Mouse (Mus musculus): ENCODE data around the gene Kcnq5. TPM values are rescaled to one million over a fixed set of nuclear protein-coding genes. Genes with fewer than 3 reads are reported as not detected.

Kcnq5 gene
- polyA plus RNA-seq, 1 experiment from 2014 or later, result 1.4 TPM

DNA sequence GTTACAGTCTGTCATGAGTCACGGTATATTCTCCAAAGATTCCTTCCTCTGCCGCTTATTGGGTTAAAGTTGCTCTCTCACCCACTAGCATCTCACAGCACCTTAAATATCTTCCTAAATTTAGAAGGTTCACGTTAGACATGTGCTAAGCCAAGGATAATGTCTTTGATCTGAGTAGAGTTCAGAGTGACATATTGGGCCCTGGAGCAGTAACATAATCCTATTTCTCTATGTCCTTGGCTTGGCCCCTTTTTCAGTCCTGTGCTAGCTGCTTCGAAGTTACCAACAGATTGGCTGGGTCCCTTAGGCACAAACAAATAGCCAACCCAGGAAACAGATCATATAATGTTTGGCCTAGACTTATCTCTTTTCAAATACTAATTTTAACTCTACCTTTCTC lies 533.7 kb downstream of the Kcnq5 start:
- no peak overlapping the region for H3K9ac ChIP-seq (ENCODE audit: low read depth, low read length)
- H3K4me2 ChIP-seq (ENCODE audit: low read depth, low read length), result no peak overlapping the region
- H3K27ac ChIP-seq (replicated peaks; ENCODE audit: low read depth, low read length), result no peak overlapping the region
- WGBS, result 66% methylated on average over 4 of the region's 4 CpGs
- no peak for DNase-seq (ENCODE audit: low spot score)
- no peaks in the 10 kb centered on the region for H3K4me1 ChIP-seq (ENCODE audit: control insufficient read depth, insufficient read depth, low read length)
- H3K9me3 ChIP-seq (ENCODE audit: control insufficient read depth, low read length), result no peaks in the 10 kb centered on the region
- H3K27me3 ChIP-seq (replicated peaks; ENCODE audit: control insufficient read depth, insufficient read depth, low read length), result no peaks in the 10 kb centered on the region
- no peak overlapping the region for H3K4me3 ChIP-seq (ENCODE audit: low read depth, low read length)
- no peak for ATAC-seq (ENCODE audit: low read depth)
- no peaks in the 10 kb centered on the region for H3K36me3 ChIP-seq (ENCODE audit: control insufficient read depth, insufficient read depth, low read length)

- Histone ChIP-seq H3K27ac (replicated peaks; ENCODE audit: low read depth, low read length) (no peak overlapping the region), H3K4me1 (ENCODE audit: control insufficient read depth, insufficient read depth, low read length) (no peaks in the 10 kb centered on the region), H3K9ac (ENCODE audit: low read depth, low read length) (no peak overlapping the region), H3K4me3 (ENCODE audit: low read depth, low read length) (no peak overlapping the region), H3K36me3 (ENCODE audit: control insufficient read depth, insufficient read depth, low read length) (no peaks in the 10 kb centered on the region), H3K4me2 (ENCODE audit: low read depth, low read length) (no peak overlapping the region), H3K9me3 (ENCODE audit: control insufficient read depth, low read length) (no peaks in the 10 kb centered on the region), H3K27me3 (replicated peaks; ENCODE audit: control insufficient read depth, insufficient read depth, low read length) (no peaks in the 10 kb centered on the region)
- WGBS, result 81% methylated on average over 2 of the region's 2 CpGs
- no peak for ATAC-seq (ENCODE audit: low read depth)
- no peak for DNase-seq (ENCODE audit: low spot score)
Observed at GRCm38 (mm10) chr1:21425654-21426053, 536.1 kb downstream of the Kcnq5 start.

GRCm38 (mm10) chr1:21419370-21419769 lies 542.4 kb downstream of the Kcnq5 start:
- no peak overlapping the region for H3K27ac ChIP-seq (replicated peaks; ENCODE audit: low read depth, low read length)
- no peaks in the 10 kb centered on the region for H3K36me3 ChIP-seq (ENCODE audit: control insufficient read depth, insufficient read depth, low read length)
- no peak overlapping the region for H3K4me3 ChIP-seq (ENCODE audit: low read depth, low read length)
- no peak overlapping the region for H3K9ac ChIP-seq (ENCODE audit: low read depth, low read length)
- no peaks in the 10 kb centered on the region for H3K4me1 ChIP-seq (ENCODE audit: control insufficient read depth, insufficient read depth, low read length)
- no peaks in the 10 kb centered on the region for H3K9me3 ChIP-seq (ENCODE audit: control insufficient read depth, low read length)
- no peak for ATAC-seq (ENCODE audit: low read depth)
- no peaks in the 10 kb centered on the region for H3K27me3 ChIP-seq (replicated peaks; ENCODE audit: control insufficient read depth, insufficient read depth, low read length)
- DNase-seq (ENCODE audit: low spot score), result peak; percentile 22
- H3K4me2 ChIP-seq (ENCODE audit: low read depth, low read length), result no peak overlapping the region

GRCm38 (mm10) chr1:21412197-21412555 lies 549.6 kb downstream of the Kcnq5 start:
- no peak overlapping the region for H3K27ac ChIP-seq (replicated peaks; ENCODE audit: low read depth, low read length)
- no peaks in the 10 kb centered on the region for H3K27me3 ChIP-seq (replicated peaks; ENCODE audit: control insufficient read depth, insufficient read depth, low read length)
- H3K4me3 ChIP-seq (ENCODE audit: low read depth, low read length), result no peak overlapping the region
- no peak for DNase-seq (ENCODE audit: low spot score)
- WGBS, result 78% methylated on average over 2 of the region's 2 CpGs
- ATAC-seq (ENCODE audit: low read depth), result no peak
- no peaks in the 10 kb centered on the region for H3K36me3 ChIP-seq (ENCODE audit: control insufficient read depth, insufficient read depth, low read length)
- no peak overlapping the region for H3K9ac ChIP-seq (ENCODE audit: low read depth, low read length)
- no peak overlapping the region for H3K4me2 ChIP-seq (ENCODE audit: low read depth, low read length)
- H3K4me1 ChIP-seq (ENCODE audit: control insufficient read depth, insufficient read depth, low read length), result no peaks in the 10 kb centered on the region
- H3K9me3 ChIP-seq (ENCODE audit: control insufficient read depth, low read length), result no peaks in the 10 kb centered on the region

- ATAC-seq (ENCODE audit: low read depth) (peak; percentile 71; the same call in 1 of the 2 replicates), DNase-seq (ENCODE audit: low spot score) (peak; percentile 91)
- Histone ChIP-seq H3K9me3 (ENCODE audit: control insufficient read depth, low read length) (no peaks in the 10 kb centered on the region), H3K36me3 (ENCODE audit: control insufficient read depth, insufficient read depth, low read length) (no peaks in the 10 kb centered on the region), H3K4me3 (ENCODE audit: low read depth, low read length) (no peak overlapping the region), H3K9ac (ENCODE audit: low read depth, low read length) (no peak overlapping the region), H3K27ac (replicated peaks; ENCODE audit: low read depth, low read length) (no peak overlapping the region), H3K4me2 (ENCODE audit: low read depth, low read length) (peak overlapping the region; percentile 37), H3K4me1 (ENCODE audit: control insufficient read depth, insufficient read depth, low read length) (no peaks in the 10 kb centered on the region), H3K27me3 (replicated peaks; ENCODE audit: control insufficient read depth, insufficient read depth, low read length) (no peaks in the 10 kb centered on the region)
- 53% methylated on average over 18 of the region's 18 CpGs for WGBS
Observed at GRCm38 (mm10) chr1:21411331-21412196, 550.2 kb downstream of the Kcnq5 start.

DNA sequence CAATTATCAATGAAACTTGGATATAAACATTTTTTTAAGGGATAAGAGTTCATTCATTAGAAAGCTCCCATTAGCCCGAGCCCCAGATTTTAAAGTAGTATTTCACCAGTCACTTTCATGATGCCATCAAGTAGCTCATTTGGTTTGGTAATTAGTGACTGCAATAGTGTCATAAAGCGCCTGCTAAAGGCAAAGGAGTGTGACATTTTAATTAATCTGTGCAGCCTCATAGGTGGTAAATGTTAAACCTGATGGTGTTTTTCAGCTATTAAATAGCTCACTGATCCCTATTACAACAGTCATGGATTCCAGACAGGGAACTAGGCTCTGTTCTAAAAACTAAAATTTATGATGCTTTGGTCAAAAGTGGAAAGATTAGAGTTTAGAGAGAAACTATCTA lies 554.5 kb downstream of the Kcnq5 start:
- H3K27ac ChIP-seq (replicated peaks; ENCODE audit: low read depth, low read length), result no peak overlapping the region
- no peaks in the 10 kb centered on the region for H3K27me3 ChIP-seq (replicated peaks; ENCODE audit: control insufficient read depth, insufficient read depth, low read length)
- H3K9ac ChIP-seq (ENCODE audit: low read depth, low read length), result no peak overlapping the region
- H3K4me3 ChIP-seq (ENCODE audit: low read depth, low read length), result no peak overlapping the region
- H3K36me3 ChIP-seq (ENCODE audit: control insufficient read depth, insufficient read depth, low read length), result no peaks in the 10 kb centered on the region
- DNase-seq (ENCODE audit: low spot score) (no peak), ATAC-seq (ENCODE audit: low read depth) (no peak)
- no peak overlapping the region for H3K4me2 ChIP-seq (ENCODE audit: low read depth, low read length)
- 76% methylated on average over 2 of the region's 2 CpGs for WGBS
- no peaks in the 10 kb centered on the region for H3K4me1 ChIP-seq (ENCODE audit: control insufficient read depth, insufficient read depth, low read length)
- H3K9me3 ChIP-seq (ENCODE audit: control insufficient read depth, low read length), result no peaks in the 10 kb centered on the region

DNA sequence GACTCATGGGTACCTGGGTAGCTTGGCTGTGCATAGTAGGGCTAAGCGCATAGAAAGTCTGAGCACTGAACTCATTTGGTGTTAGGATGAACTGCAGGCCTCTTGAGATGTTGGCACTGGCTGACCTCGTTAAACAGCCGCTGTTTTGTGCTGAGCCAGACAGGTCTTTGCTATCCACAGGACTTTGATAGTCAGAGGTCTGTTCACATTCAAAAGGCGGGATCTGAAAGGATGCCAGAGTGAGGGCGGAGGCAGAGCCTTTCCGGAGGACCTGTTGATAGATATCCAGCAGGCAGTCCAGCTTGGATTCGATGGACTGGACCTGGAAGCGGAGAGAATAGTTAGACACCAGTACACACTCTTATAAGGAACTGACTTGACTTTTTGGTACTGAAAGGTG lies 558.9 kb downstream of the Kcnq5 start:
- WGBS, result 80% methylated on average over 8 of the region's 8 CpGs
- Histone ChIP-seq H3K4me1 (ENCODE audit: control insufficient read depth, insufficient read depth, low read length) (no peaks in the 10 kb centered on the region), H3K4me2 (ENCODE audit: low read depth, low read length) (no peak overlapping the region), H3K4me3 (ENCODE audit: low read depth, low read length) (no peak overlapping the region), H3K9ac (ENCODE audit: low read depth, low read length) (no peak overlapping the region), H3K27ac (replicated peaks; ENCODE audit: low read depth, low read length) (no peak overlapping the region), H3K9me3 (ENCODE audit: control insufficient read depth, low read length) (no peaks in the 10 kb centered on the region), H3K36me3 (ENCODE audit: control insufficient read depth, insufficient read depth, low read length) (no peaks in the 10 kb centered on the region), H3K27me3 (replicated peaks; ENCODE audit: control insufficient read depth, insufficient read depth, low read length) (no peaks in the 10 kb centered on the region)
- ATAC-seq (ENCODE audit: low read depth), result no peak
- no peak for DNase-seq (ENCODE audit: low spot score)

GRCm38 (mm10) chr1:21391138-21391671 lies 570.5 kb downstream of the Kcnq5 start:
- no peak for DNase-seq (ENCODE audit: low spot score)
- Histone ChIP-seq H3K27ac (replicated peaks; ENCODE audit: low read depth, low read length) (no peak overlapping the region), H3K36me3 (ENCODE audit: control insufficient read depth, insufficient read depth, low read length) (no peaks in the 10 kb centered on the region), H3K9me3 (ENCODE audit: control insufficient read depth, low read length) (no peaks in the 10 kb centered on the region), H3K27me3 (replicated peaks; ENCODE audit: control insufficient read depth, insufficient read depth, low read length) (no peaks in the 10 kb centered on the region), H3K9ac (ENCODE audit: low read depth, low read length) (no peak overlapping the region), H3K4me1 (ENCODE audit: control insufficient read depth, insufficient read depth, low read length) (no peaks in the 10 kb centered on the region), H3K4me3 (ENCODE audit: low read depth, low read length) (no peak overlapping the region), H3K4me2 (ENCODE audit: low read depth, low read length) (no peak overlapping the region)
- 67% methylated on average over 6 of the region's 6 CpGs for WGBS
- ATAC-seq (ENCODE audit: low read depth), result no peak

GRCm38 (mm10) chr1:21383256-21383655 lies 578.5 kb downstream of the Kcnq5 start, which contains the start of gene Khdc1b:
Gene Khdc1b (plus strand): TSS chr1:21383556.
- whole genome bisulfite sequencing, result 74% methylated on average over 1 of the region's 1 CpGs
- ATAC-seq (ENCODE audit: low read depth), result no peak
- Histone ChIP-seq H3K4me1 (ENCODE audit: control insufficient read depth, insufficient read depth, low read length) (no peaks in the 10 kb centered on the region), H3K9ac (ENCODE audit: low read depth, low read length) (no peak within 1 kb of the TSS), H3K4me2 (ENCODE audit: low read depth, low read length) (no peak within 1 kb of the TSS), H3K27me3 (replicated peaks; ENCODE audit: control insufficient read depth, insufficient read depth, low read length) (no peaks in the 10 kb centered on the region), H3K4me3 (ENCODE audit: low read depth, low read length) (no peak within 1 kb of the TSS), H3K27ac (replicated peaks; ENCODE audit: low read depth, low read length) (no peak within 1 kb of the TSS), H3K9me3 (ENCODE audit: control insufficient read depth, low read length) (no peaks in the 10 kb centered on the region), H3K36me3 (ENCODE audit: control insufficient read depth, insufficient read depth, low read length) (no peaks in the 10 kb centered on the region)
- no peak for DNase-seq (ENCODE audit: low spot score)
